Mouse (Mus musculus) fat pad, adult 2 months (tissue): ENCODE results near the gene Ptprt.
"Not testable (repeated sequence)": the region's sequence is repeated elsewhere in the genome, so short reads cannot be mapped to it uniquely, and the experiment has no call there.

Experiments
- DNase-seq: peaks from one replicate; pipeline ENCODE4 v3.0.0-alpha.2; 2011; ENCODE audit warnings: low read depth, low spot score; ENCODE audit errors: extremely low read depth

Gene Ptprt

DNA sequence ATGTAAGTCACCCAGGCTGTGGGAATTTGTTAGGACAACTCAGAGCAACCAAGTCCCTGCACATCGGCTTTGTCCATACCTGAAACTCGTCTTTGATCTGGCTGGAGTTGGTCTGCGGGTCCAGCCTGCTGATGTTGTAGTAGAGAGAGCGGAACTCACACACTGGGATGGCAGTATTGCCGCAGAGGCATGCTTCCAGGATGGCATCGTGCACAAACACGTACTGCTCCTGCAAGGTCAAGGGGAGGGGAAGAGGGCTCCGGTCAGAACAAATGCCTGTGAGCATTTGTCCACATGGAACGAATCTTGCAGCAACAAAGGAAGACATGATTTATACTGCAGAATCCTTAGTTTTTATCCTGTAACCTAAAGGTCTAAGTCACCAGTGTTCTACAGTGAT lies 1107.3 kb downstream of the Ptprt start:
- no peak for DNase-seq

DNA sequence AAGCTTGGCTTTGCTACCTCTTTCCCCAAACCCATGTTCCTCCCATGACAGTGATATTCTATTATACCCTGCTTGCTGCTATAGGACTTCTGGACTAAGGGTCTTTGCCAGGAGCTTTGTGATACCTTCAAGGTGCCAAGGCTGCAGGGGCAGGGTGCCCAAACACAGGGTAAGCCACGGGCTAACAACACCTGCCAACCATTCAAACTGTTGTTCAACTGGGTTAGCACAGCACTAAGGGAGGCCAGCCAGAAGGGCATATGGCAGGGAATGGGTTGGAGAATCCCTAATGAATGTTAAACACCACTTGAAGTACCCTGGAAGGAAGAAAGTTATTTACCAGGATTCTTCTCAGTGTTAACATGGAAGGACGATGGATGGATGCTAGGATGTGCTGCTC lies 1108.9 kb downstream of the Ptprt start:
- DNase-seq: no peak

GRCm38 (mm10) chr2:161549577-161549976 lies 1111.4 kb downstream of the Ptprt start:
- no peak for DNase-seq

GRCm38 (mm10) chr2:161547318-161547717 lies 1113.6 kb downstream of the Ptprt start:
- no peak for DNase-seq

DNA sequence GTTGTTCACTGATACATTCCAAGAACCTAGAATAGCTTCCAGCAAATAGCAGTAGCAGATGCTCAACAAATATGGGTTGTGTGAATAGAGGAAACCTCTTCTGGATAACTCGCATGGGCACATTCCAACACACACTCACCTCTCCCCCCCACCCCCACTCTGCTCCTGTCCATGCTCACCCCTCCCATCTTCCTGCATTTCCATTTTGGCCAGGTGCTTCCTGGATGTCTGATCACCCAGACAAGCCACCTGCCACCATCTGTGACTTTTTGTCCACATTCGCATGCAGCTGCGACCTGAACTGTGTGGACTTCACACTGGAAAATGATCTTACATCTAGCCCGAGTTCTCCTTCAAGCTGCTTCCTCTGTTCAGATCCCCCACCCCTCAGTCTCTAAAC lies 1115.5 kb downstream of the Ptprt start:
- no peak for DNase-seq

DNA sequence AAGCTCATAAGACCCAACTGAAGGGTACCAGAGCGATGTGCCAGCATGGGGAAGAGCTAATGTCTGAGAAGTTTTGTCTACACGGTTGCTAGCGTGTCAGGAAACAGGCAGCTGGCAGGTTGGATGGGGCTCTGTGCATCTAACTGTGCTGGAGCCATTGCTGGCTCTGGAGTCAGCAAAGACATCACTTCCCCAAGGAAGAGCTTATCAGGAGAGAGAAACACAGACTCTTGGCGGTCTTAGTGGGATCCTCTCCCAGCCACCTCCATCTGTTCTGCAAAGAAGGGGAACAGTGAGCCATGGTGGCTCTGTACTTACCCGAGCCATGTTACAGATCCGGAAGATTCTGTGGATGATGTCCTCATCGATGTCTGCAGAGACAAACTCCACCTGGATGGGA lies 1126.8 kb downstream of the Ptprt start:
- DNase-seq: no peak

- no peak for DNase-seq
Measured at GRCm38 (mm10) chr2:161527192-161527591, 1133.8 kb downstream of the Ptprt start.

DNA sequence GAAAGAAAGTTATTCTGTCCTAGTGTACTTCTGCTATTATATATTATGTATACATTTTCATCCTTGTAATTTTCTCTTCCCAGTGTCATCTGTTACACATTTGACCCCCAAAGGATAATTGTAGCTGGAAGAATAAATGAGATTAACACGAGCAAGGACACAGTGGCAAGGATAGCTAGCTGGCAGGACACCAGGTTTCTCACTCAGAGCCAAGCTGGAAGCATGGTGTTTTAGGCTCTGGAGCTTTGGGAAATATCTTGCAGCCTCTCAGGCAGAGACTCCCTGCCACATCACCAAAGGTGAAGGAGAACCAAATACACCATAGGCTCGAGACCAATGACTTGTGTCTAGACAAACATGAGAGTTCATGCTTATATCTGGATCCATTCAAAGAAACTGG lies 1141.3 kb downstream of the Ptprt start:
- no peak for DNase-seq

GRCm38 (mm10) chr2:161516921-161517320 lies 1144.0 kb downstream of the Ptprt start:
- DNase-seq: no peak

DNA sequence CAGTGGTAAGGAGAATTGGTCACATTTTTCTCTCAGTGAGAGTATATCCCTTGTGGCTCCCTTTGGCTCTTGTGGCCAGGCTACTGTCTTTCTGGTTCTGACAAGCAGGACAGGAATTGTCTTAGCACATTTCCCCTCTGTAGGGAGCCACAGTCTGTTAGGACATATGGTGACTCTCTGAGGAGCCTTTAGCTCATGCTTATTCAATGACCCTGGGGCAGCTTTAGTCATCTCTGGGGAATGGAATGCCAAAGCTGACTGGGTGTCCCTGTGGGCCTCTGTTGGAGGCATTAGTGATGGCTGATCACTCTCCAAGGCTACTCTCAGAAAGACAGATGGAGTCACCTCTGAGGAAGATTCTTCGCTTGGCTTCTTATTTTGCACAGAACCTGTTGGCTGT lies 1147.7 kb downstream of the Ptprt start:
- DNase-seq: no peak

- not testable (repeated sequence) for DNase-seq
Measured at GRCm38 (mm10) chr2:161511880-161512570, 1148.9 kb downstream of the Ptprt start.

- DNase-seq: no peak
Measured at GRCm38 (mm10) chr2:161511101-161511759, 1149.7 kb downstream of the Ptprt start.

DNA sequence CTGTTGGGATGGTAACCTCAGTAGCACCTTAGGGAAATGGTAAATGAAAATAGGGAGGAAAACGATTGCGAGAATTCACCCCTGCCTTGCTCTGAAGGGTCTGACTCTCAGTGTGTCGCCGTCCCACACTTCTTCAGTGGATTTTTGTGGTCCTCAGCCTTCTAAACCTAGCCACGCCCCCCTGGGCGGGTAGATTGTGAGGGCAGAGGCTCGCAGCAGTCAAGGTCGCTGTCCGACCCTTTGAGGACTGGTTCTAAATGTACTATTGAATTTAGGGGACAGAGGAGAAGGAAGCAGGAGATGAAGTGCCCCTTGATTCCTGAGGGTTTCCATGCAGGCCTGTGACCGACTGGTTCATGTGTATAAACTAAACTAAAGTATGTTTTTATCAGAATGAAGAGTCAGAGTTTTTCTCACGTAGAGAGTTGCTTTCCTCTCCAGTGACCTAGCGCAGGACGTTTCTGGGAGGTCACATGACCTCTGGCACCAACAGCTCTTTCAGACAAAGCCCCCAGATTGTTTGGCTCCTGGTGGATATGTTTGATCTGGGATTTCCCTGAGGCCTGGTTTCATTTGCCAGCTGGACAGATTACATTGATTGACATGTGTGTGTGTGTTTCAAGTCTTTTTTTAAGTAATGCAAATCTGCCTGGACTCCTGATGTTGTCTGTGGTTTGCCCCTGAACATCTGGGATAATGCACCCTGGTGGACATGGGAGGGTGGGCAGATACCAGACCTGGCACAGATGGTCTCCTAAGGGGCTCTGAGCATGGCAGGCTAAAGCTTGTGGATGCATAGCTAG lies 1161.6 kb downstream of the Ptprt start:
- DNase-seq: no peak

GRCm38 (mm10) chr2:161498449-161499096 lies 1162.4 kb downstream of the Ptprt start:
- no peak for DNase-seq

GRCm38 (mm10) chr2:161481741-161482140 lies 1179.2 kb downstream of the Ptprt start:
- no peak for DNase-seq

DNA sequence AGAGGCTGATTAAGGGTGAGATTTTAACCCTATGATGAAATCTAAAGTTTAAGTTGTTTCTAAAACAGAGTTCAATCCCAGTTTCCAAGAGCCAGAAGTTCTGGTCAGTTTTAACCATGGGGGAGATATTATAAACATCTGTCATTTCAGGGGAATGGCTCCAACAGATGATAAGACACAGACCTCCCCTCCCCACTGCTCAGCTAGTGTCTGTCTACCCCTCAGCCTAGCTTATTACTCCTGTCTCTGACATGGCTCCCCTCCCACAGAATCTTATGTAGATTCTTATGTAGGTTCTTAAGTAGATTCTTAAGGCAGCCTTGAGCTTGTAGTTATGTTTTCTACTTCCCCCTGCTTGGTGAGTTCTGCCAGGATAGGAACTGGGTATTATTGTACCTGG lies 1180.5 kb downstream of the Ptprt start:
- no peak for DNase-seq
